Mouse (Mus musculus): ENCODE measurements at regions not wholly inside any gene's neighbourhood (a gene's known extent, or its start where the extent isn't known, plus 50 kb on each side); places are given as distances from the start of the nearest gene placed in this dataset.

- no peak for DNase-seq (ENCODE audit: low read depth in 1 of 2, low spot score in 2 of 2)
These were observed 273.5 kb downstream of the Mex3b start for GRCm38 (mm10) chr7:83140658-83141057.

GRCm38 (mm10) chr7:83144018-83144417, 276.9 kb downstream of the Mex3b start:
- no peak for DNase-seq (ENCODE audit: low read depth in 1 of 2, low spot score in 2 of 2)

- no peak for DNase-seq (ENCODE audit: low read depth in 1 of 2, low spot score in 2 of 2)
These were observed 278.4 kb downstream of the Mex3b start for GRCm38 (mm10) chr7:83145551-83145950.

GRCm38 (mm10) chr7:83161226-83161625, 294.1 kb downstream of the Mex3b start:
- no peak for DNase-seq (ENCODE audit: low read depth in 1 of 2, low spot score in 2 of 2)

GRCm38 (mm10) chr7:83162868-83163267, 295.7 kb downstream of the Mex3b start:
- DNase-seq (ENCODE audit: low read depth in 1 of 2, low spot score in 2 of 2), result no peak

GRCm38 (mm10) chr7:83179403-83179802, 312.3 kb downstream of the Mex3b start:
- DNase-seq (ENCODE audit: low read depth in 1 of 2, low spot score in 2 of 2), result no peak

- no peak for DNase-seq (ENCODE audit: low read depth in 1 of 2, low spot score in 2 of 2)
These were observed 319.2 kb downstream of the Mex3b start for GRCm38 (mm10) chr7:83186341-83186740.

GRCm38 (mm10) chr7:83195896-83196537, 328.9 kb downstream of the Mex3b start:
- DNase-seq (ENCODE audit: low read depth in 1 of 2, low spot score in 2 of 2), result no peak

- no peak for DNase-seq (ENCODE audit: low read depth in 1 of 2, low spot score in 2 of 2)
These were observed 330.4 kb downstream of the Mex3b start for GRCm38 (mm10) chr7:83197490-83197889.

GRCm38 (mm10) chr7:83201126-83201686, 334.1 kb downstream of the Mex3b start:
- no peak for DNase-seq (ENCODE audit: low read depth in 1 of 2, low spot score in 2 of 2)

GRCm38 (mm10) chr7:83201768-83202493, 334.8 kb downstream of the Mex3b start:
- no peak for DNase-seq (ENCODE audit: low read depth in 1 of 2, low spot score in 2 of 2)

GRCm38 (mm10) chr7:83203311-83204012, 336.3 kb downstream of the Mex3b start:
- no peak for DNase-seq (ENCODE audit: low read depth in 1 of 2, low spot score in 2 of 2)

- DNase-seq (ENCODE audit: low read depth in 1 of 2, low spot score in 2 of 2), result no peak
These were observed 336.9 kb downstream of the Mex3b start for GRCm38 (mm10) chr7:83204013-83204365.

- no peak for DNase-seq (ENCODE audit: low read depth in 1 of 2, low spot score in 2 of 2)
These were observed 337.6 kb downstream of the Mex3b start for GRCm38 (mm10) chr7:83204701-83205100.

- no peak for DNase-seq (ENCODE audit: low read depth in 1 of 2, low spot score in 2 of 2)
These were observed 339.9 kb downstream of the Mex3b start for GRCm38 (mm10) chr7:83206999-83207398.

GRCm38 (mm10) chr7:83211611-83212010, 344.5 kb downstream of the Mex3b start:
- no peak for DNase-seq (ENCODE audit: low read depth in 1 of 2, low spot score in 2 of 2)

- no peak for DNase-seq (ENCODE audit: low read depth in 1 of 2, low spot score in 2 of 2)
These were observed 355.0 kb downstream of the Mex3b start for GRCm38 (mm10) chr7:83222029-83222722.

GRCm38 (mm10) chr7:83227262-83228108, 357.2 kb upstream of the Tmc3 start:
- DNase-seq (ENCODE audit: low read depth in 1 of 2, low spot score in 2 of 2), result no peak

- no peak for DNase-seq (ENCODE audit: low read depth in 1 of 2, low spot score in 2 of 2)
These were observed 354.0 kb upstream of the Tmc3 start for GRCm38 (mm10) chr7:83230496-83231325.

- no peak for DNase-seq (ENCODE audit: low read depth in 1 of 2, low spot score in 2 of 2)
These were observed 349.1 kb upstream of the Tmc3 start for GRCm38 (mm10) chr7:83235659-83236058.
